Mouse (Mus musculus): Measurements from ENCODE around the gene Smad3. TPM values are rescaled to one million over a fixed set of nuclear protein-coding genes. Genes with fewer than 3 reads are reported as not detected.

The Smad3 gene
- total RNA-seq, 2 experiments from 2014 or later, result 14.0 to 14.5 TPM

- DNase-seq (ENCODE audit: low spot score), result no peak
- intact Hi-C loops (cut with DNase I), result no loop called here
Measured at GRCm38 (mm10) chr9:63750360-63750974, 7.3 kb downstream of the Smad3 start.

GRCm38 (mm10) chr9:63749296-63749915 is 8.4 kb downstream of the Smad3 start:
- intact Hi-C loops (cut with DNase I), result no loop called here
- DNase-seq (ENCODE audit: low spot score), result no peak

GRCm38 (mm10) chr9:63747645-63748295 is 10.0 kb downstream of the Smad3 start:
- intact Hi-C loops (cut with DNase I), result no loop called here
- no peak for DNase-seq (ENCODE audit: low spot score)

GRCm38 (mm10) chr9:63746980-63747379 is 10.8 kb downstream of the Smad3 start:
- intact Hi-C loops (cut with DNase I), result no loop called here
- DNase-seq (ENCODE audit: low spot score), result no peak

- no peak for DNase-seq (ENCODE audit: low spot score)
- intact Hi-C loops (cut with DNase I), result no loop called here
Measured at GRCm38 (mm10) chr9:63745821-63746632, 11.8 kb downstream of the Smad3 start.

- intact Hi-C loops (cut with DNase I), result loop anchor here (5.0 kb wide), 1 partner anchor 37 kb away; no protein-coding TSS in a partner anchor
- DNase-seq (ENCODE audit: low spot score), result no peak
Measured at GRCm38 (mm10) chr9:63744595-63744994, 13.2 kb downstream of the Smad3 start.

GRCm38 (mm10) chr9:63743775-63744174 is 14.0 kb downstream of the Smad3 start:
- no peak for DNase-seq (ENCODE audit: low spot score)
- intact Hi-C loops (cut with DNase I), result loop anchor here (5.0 kb wide), 1 partner anchor 36 kb away; no protein-coding TSS in a partner anchor

- no peak for DNase-seq (ENCODE audit: low spot score)
- intact Hi-C loops (cut with DNase I), result loop anchor here (5.0 kb wide), 1 partner anchor 36 kb away; no protein-coding TSS in a partner anchor
Measured at GRCm38 (mm10) chr9:63742887-63743660, 14.7 kb downstream of the Smad3 start.

- intact Hi-C loops (cut with DNase I), result loop anchor here (5.0 kb wide), 1 partner anchor 35 kb away; no protein-coding TSS in a partner anchor
- DNase-seq (ENCODE audit: low spot score), result no peak
Measured at GRCm38 (mm10) chr9:63742318-63742717, 15.5 kb downstream of the Smad3 start.

GRCm38 (mm10) chr9:63741792-63742191 is 16.0 kb downstream of the Smad3 start:
- DNase-seq (ENCODE audit: low spot score), result no peak
- intact Hi-C loops (cut with DNase I), result loop anchor here (5.0 kb wide), 1 partner anchor 34 kb away; no protein-coding TSS in a partner anchor

- intact Hi-C loops (cut with DNase I), result loop anchor here (5.0 kb wide), 1 partner anchor 33 kb away; no protein-coding TSS in a partner anchor
- no peak for DNase-seq (ENCODE audit: low spot score)
Measured at GRCm38 (mm10) chr9:63740320-63740841, 17.4 kb downstream of the Smad3 start.

- intact Hi-C loops (cut with DNase I), result no loop called here
- DNase-seq (ENCODE audit: low spot score), result no peak
Measured at GRCm38 (mm10) chr9:63738830-63739229, 19.0 kb downstream of the Smad3 start.

GRCm38 (mm10) chr9:63738086-63738701 is 19.6 kb downstream of the Smad3 start:
- intact Hi-C loops (cut with DNase I), result no loop called here
- DNase-seq (ENCODE audit: low spot score), result no peak

- intact Hi-C loops (cut with DNase I), result no loop called here
- DNase-seq (ENCODE audit: low spot score), result no peak
Measured at GRCm38 (mm10) chr9:63737426-63737931, 20.3 kb downstream of the Smad3 start.

GRCm38 (mm10) chr9:63734261-63734660 is 23.5 kb downstream of the Smad3 start:
- DNase-seq (ENCODE audit: low spot score), result no peak
- intact Hi-C loops (cut with DNase I), result no loop called here

- intact Hi-C loops (cut with DNase I), result no loop called here
- no peak for DNase-seq (ENCODE audit: low spot score)
Measured at GRCm38 (mm10) chr9:63732700-63733099, 25.1 kb downstream of the Smad3 start.

GRCm38 (mm10) chr9:63731114-63731828 is 26.5 kb downstream of the Smad3 start:
- intact Hi-C loops (cut with DNase I), result no loop called here
- no peak for DNase-seq (ENCODE audit: low spot score)

GRCm38 (mm10) chr9:63728969-63729368 is 28.8 kb downstream of the Smad3 start:
- intact Hi-C loops (cut with DNase I), result no loop called here
- no peak for DNase-seq (ENCODE audit: low spot score)
